Mouse (Mus musculus): ENCODE data around the gene Cntnap1. TPM values are rescaled to one million over a fixed set of nuclear protein-coding genes. Genes with fewer than 3 reads are reported as not detected.

Gene Cntnap1
- polyA plus RNA-seq, 1 experiment from 2014 or later = 1.7 TPM

GRCm38 (mm10) chr11:101220853-101221252 lies 50.5 kb downstream of the Cntnap1 start:
- Histone ChIP-seq H3K27ac (no peak overlapping the region), H3K27me3 (replicated peaks) (no peaks in the 10 kb centered on the region), H3K4me1 (peaks cover 7% of the 10 kb centered on the region; the same call in 1 of the 2 replicates), H3K4me3 (no peak overlapping the region), H3K9ac (no peak overlapping the region), H3K4me2 (replicated peaks) (no peak overlapping the region), H3K36me3 (no peaks in the 10 kb centered on the region), H3K9me3 (no peaks in the 10 kb centered on the region)
- no peak for ATAC-seq (ENCODE audit: low FRiP score, low read depth)
- WGBS = 63% methylated on average over 2 of the region's 2 CpGs

- 92% methylated on average over 8 of the region's 8 CpGs for WGBS
- ATAC-seq (ENCODE audit: low FRiP score, low read depth) = no peak
- H3K4me1 ChIP-seq = peaks cover 11% of the 10 kb centered on the region; the same call in 1 of the 2 replicates
- no peaks in the 10 kb centered on the region for H3K27me3 ChIP-seq (replicated peaks)
- no peak overlapping the region for H3K27ac ChIP-seq
- no peaks in the 10 kb centered on the region for H3K36me3 ChIP-seq
- H3K9me3 ChIP-seq = no peaks in the 10 kb centered on the region
- no peak overlapping the region for H3K9ac ChIP-seq
- H3K4me3 ChIP-seq = no peak overlapping the region
- H3K4me2 ChIP-seq (replicated peaks) = no peak overlapping the region
Observed at GRCm38 (mm10) chr11:101221306-101221986, 51.1 kb downstream of the Cntnap1 start.

GRCm38 (mm10) chr11:101224337-101224736 lies 54.0 kb downstream of the Cntnap1 start:
- no peak for ATAC-seq (ENCODE audit: low FRiP score, low read depth)
- Histone ChIP-seq H3K4me3 (no peak overlapping the region), H3K27me3 (replicated peaks) (no peaks in the 10 kb centered on the region), H3K9ac (no peak overlapping the region), H3K9me3 (no peaks in the 10 kb centered on the region), H3K4me1 (peaks cover 12% of the 10 kb centered on the region; the same call in 1 of the 2 replicates), H3K4me2 (replicated peaks) (no peak overlapping the region), H3K36me3 (no peaks in the 10 kb centered on the region), H3K27ac (no peak overlapping the region)
- 96% methylated on average over 3 of the region's 3 CpGs for WGBS

- Histone ChIP-seq H3K27ac (no peak overlapping the region), H3K4me2 (replicated peaks) (peak overlapping the region; percentile 97), H3K27me3 (replicated peaks) (no peaks in the 10 kb centered on the region), H3K36me3 (no peaks in the 10 kb centered on the region), H3K4me1 (peaks cover 12% of the 10 kb centered on the region; the same call in 1 of the 2 replicates), H3K4me3 (peak overlapping the region; percentile 81), H3K9ac (peak overlapping the region; percentile 85), H3K9me3 (no peaks in the 10 kb centered on the region)
- WGBS = 23% methylated on average over 25 of the region's 25 CpGs
- no peak for ATAC-seq (ENCODE audit: low FRiP score, low read depth)
Observed at GRCm38 (mm10) chr11:101225331-101226064, 55.2 kb downstream of the Cntnap1 start.

- H3K9ac ChIP-seq = peak within 1 kb of the TSS; percentile 85
- peak; percentile 83 for ATAC-seq (ENCODE audit: low FRiP score, low read depth)
- no peaks in the 10 kb centered on the region for H3K27me3 ChIP-seq (replicated peaks)
- no peak within 1 kb of the TSS for H3K27ac ChIP-seq
- peak within 1 kb of the TSS; percentile 97 for H3K4me2 ChIP-seq (replicated peaks)
- no peaks in the 10 kb centered on the region for H3K9me3 ChIP-seq
- no peaks in the 10 kb centered on the region for H3K36me3 ChIP-seq
- H3K4me3 ChIP-seq = peak within 1 kb of the TSS; percentile 81
- WGBS = 2% methylated on average over 56 of the region's 56 CpGs
- H3K4me1 ChIP-seq = peaks cover 17% of the 10 kb centered on the region; the same call in 1 of the 2 replicates
Observed at GRCm38 (mm10) chr11:101226065-101226701, 55.9 kb downstream of the Cntnap1 start, which contains the start of gene Ezh1. Ezh1 (minus strand) TSS chr11:101226463.

GRCm38 (mm10) chr11:101229361-101229900 lies 59.1 kb downstream of the Cntnap1 start:
- Histone ChIP-seq H3K4me2 (replicated peaks) (no peak overlapping the region), H3K36me3 (no peaks in the 10 kb centered on the region), H3K9me3 (no peaks in the 10 kb centered on the region), H3K27ac (no peak overlapping the region), H3K4me1 (peaks cover 18% of the 10 kb centered on the region; the same call in 1 of the 2 replicates), H3K27me3 (replicated peaks) (no peaks in the 10 kb centered on the region), H3K4me3 (no peak overlapping the region), H3K9ac (no peak overlapping the region)
- WGBS = 33% methylated on average over 8 of the region's 8 CpGs
- ATAC-seq (ENCODE audit: low FRiP score, low read depth) = no peak

- Histone ChIP-seq H3K27me3 (replicated peaks) (no peaks in the 10 kb centered on the region), H3K4me1 (peaks cover 18% of the 10 kb centered on the region; the same call in 1 of the 2 replicates), H3K36me3 (no peaks in the 10 kb centered on the region), H3K9me3 (no peaks in the 10 kb centered on the region), H3K4me2 (replicated peaks) (no peak overlapping the region), H3K9ac (no peak overlapping the region), H3K27ac (no peak overlapping the region), H3K4me3 (no peak overlapping the region)
- no peak for ATAC-seq (ENCODE audit: low FRiP score, low read depth)
- 36% methylated on average over 2 of the region's 2 CpGs for WGBS
Observed at GRCm38 (mm10) chr11:101230061-101230511, 59.8 kb downstream of the Cntnap1 start.

GRCm38 (mm10) chr11:101230526-101230925 lies 60.2 kb downstream of the Cntnap1 start:
- H3K27ac ChIP-seq = peak overlapping the region; percentile 18; the same call in 1 of the 2 replicates
- 0 out of 2 replicates have a peak overlapping the region, but pooled peaks have one; percentile 18 for H3K9ac ChIP-seq
- H3K4me3 ChIP-seq = no peak overlapping the region
- H3K27me3 ChIP-seq (replicated peaks) = no peaks in the 10 kb centered on the region
- no peaks in the 10 kb centered on the region for H3K36me3 ChIP-seq
- H3K4me2 ChIP-seq (replicated peaks) = peak overlapping the region; percentile 40
- no peaks in the 10 kb centered on the region for H3K9me3 ChIP-seq
- ATAC-seq (ENCODE audit: low FRiP score, low read depth) = no peak
- peaks cover 14% of the 10 kb centered on the region; the same call in 1 of the 2 replicates for H3K4me1 ChIP-seq
- WGBS = 28% methylated on average over 5 of the region's 5 CpGs

- WGBS = 7% methylated on average over 18 of the region's 18 CpGs
- Histone ChIP-seq H3K4me1 (peaks cover 9% of the 10 kb centered on the region; the same call in 1 of the 2 replicates), H3K36me3 (no peaks in the 10 kb centered on the region), H3K27ac (peak overlapping the region; percentile 18; the same call in 1 of the 2 replicates), H3K9me3 (no peaks in the 10 kb centered on the region), H3K27me3 (replicated peaks) (no peaks in the 10 kb centered on the region), H3K4me2 (replicated peaks) (peak overlapping the region; percentile 40), H3K4me3 (no peak overlapping the region), H3K9ac (0 out of 2 replicates have a peak overlapping the region, but pooled peaks have one; percentile 18)
- no peak for ATAC-seq (ENCODE audit: low FRiP score, low read depth)
Observed at GRCm38 (mm10) chr11:101230991-101231871, 60.9 kb downstream of the Cntnap1 start.

GRCm38 (mm10) chr11:101232010-101232839 lies 61.9 kb downstream of the Cntnap1 start:
- peaks cover 6% of the 10 kb centered on the region; the same call in 1 of the 2 replicates for H3K4me1 ChIP-seq
- H3K4me3 ChIP-seq = no peak overlapping the region
- H3K27ac ChIP-seq = no peak overlapping the region
- WGBS = 60% methylated on average over 6 of the region's 6 CpGs
- H3K4me2 ChIP-seq (replicated peaks) = peak overlapping the region; percentile 40; the same call in 1 of the 2 replicates
- no peak for ATAC-seq (ENCODE audit: low FRiP score, low read depth)
- H3K9ac ChIP-seq = no peak overlapping the region
- H3K9me3 ChIP-seq = no peaks in the 10 kb centered on the region
- H3K36me3 ChIP-seq = no peaks in the 10 kb centered on the region
- no peaks in the 10 kb centered on the region for H3K27me3 ChIP-seq (replicated peaks)

Measured in neural tube, embryonic 12.5 days (tissue).